Mouse (Mus musculus) ES-Bruce4 (cell line): Measurements from ENCODE around the gene Wdr64. TPM values are rescaled to one million over a fixed set of nuclear protein-coding genes. Genes with fewer than 3 reads are reported as not detected.

Experiments
- H3K27ac ChIP-seq: 2 replicates; pipeline ENCODE4 v1.5.1; 2012; ENCODE audit warnings: low read length, inconsistent platforms; ENCODE audit not compliant: insufficient read depth
- H3K27me3 ChIP-seq: 2 replicates; pipeline ENCODE4 v1.6.1; 2012; ENCODE audit warnings: mild to moderate bottlenecking, low read length, inconsistent platforms; ENCODE audit not compliant: control insufficient read depth, poor library complexity, insufficient read depth, severe bottlenecking
- H3K36me3 ChIP-seq: 2 replicates; pipeline ENCODE4 v1.6.1; 2012; ENCODE audit warnings: inconsistent platforms, mild to moderate bottlenecking, low read length, moderate library complexity; ENCODE audit not compliant: control insufficient read depth, poor library complexity, insufficient read depth, severe bottlenecking
- H3K4me1 ChIP-seq: one replicate; pipeline ENCODE4 v1.8.1; 2011; ENCODE audit warnings: low read length; ENCODE audit not compliant: control insufficient read depth, insufficient read depth
- H3K4me3 ChIP-seq: 2 replicates; pipeline ENCODE4 v1.5.1; 2011; ENCODE audit warnings: low read depth, mild to moderate bottlenecking, low read length
- H3K9ac ChIP-seq: 2 replicates; pipeline ENCODE4 v1.6.1; 2012; ENCODE audit warnings: low read depth, mild to moderate bottlenecking, inconsistent platforms; ENCODE audit not compliant: poor library complexity, severe bottlenecking
- H3K9me3 ChIP-seq: replicated peaks from 2 replicates; pipeline ENCODE4 v1.6.1; 2012; ENCODE audit warnings: mild to moderate bottlenecking, low read length, inconsistent platforms; ENCODE audit not compliant: control insufficient read depth, poor library complexity, insufficient read depth, severe bottlenecking
- CTCF ChIP-seq: IDR thresholded peaks from one replicate; pipeline ENCODE4 v1.8.1; 2011; ENCODE audit warnings: low read depth, low read length
- EP300 ChIP-seq: IDR thresholded peaks from 2 replicates; pipeline ENCODE4 v1.6.1; 2011; ENCODE audit warnings: low read depth, low read length; ENCODE audit not compliant: insufficient read depth
- POLR2A ChIP-seq: IDR thresholded peaks from one replicate; pipeline ENCODE4 v1.8.1; 2011; ENCODE audit warnings: low read length; ENCODE audit not compliant: insufficient read depth
- polyA plus RNA-seq: library from polyadenylated mRNA; stranded (reverse); fragments of >200 nt; gene quantifications from 2 replicates; pipeline ENCODE4 v1.2.4, GENCODE M21; 2011; ENCODE audit warnings: low read depth; ENCODE audit not compliant: missing spikeins, insufficient read depth, insufficient read length

Wdr64 gene
- polyA plus RNA-seq, 1 experiment = not detected

DNA sequence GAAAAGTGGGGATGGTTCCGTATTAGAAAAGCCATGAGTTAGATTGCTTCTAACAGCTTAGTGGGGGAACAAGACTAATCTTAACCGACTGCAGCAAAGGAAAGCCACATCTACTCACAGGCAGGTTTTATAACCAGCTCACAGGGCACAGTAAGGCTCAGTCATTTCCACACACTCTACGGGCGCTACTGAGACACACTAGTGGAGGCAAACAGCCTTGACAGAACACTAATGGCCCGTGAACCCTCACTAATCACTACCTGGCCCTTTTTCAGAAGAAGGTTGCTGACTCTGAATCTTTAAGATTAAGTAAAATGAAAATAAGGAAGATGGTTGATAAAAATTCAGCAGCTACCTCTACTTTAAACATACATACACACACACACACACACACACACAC lies 9.2 kb downstream of the Wdr64 start:
- Histone ChIP-seq H3K9me3 (no peaks in the 10 kb centered on the region), H3K27ac (no peak overlapping the region), H3K4me3 (no peak overlapping the region), H3K4me1 (no peaks in the 10 kb centered on the region), H3K27me3 (no peaks in the 10 kb centered on the region), H3K9ac (no peak overlapping the region), H3K36me3 (no peaks in the 10 kb centered on the region)
- no peak for TF ChIP-seq POLR2A
- no peak for TF ChIP-seq CTCF
- TF ChIP-seq EP300 = no peak

- TF ChIP-seq POLR2A (no peak), CTCF (no peak), EP300 (no peak)
- Histone ChIP-seq H3K4me3 (no peak overlapping the region), H3K9ac (no peak overlapping the region), H3K27ac (no peak overlapping the region), H3K4me1 (no peaks in the 10 kb centered on the region), H3K9me3 (no peaks in the 10 kb centered on the region), H3K27me3 (no peaks in the 10 kb centered on the region), H3K36me3 (no peaks in the 10 kb centered on the region)
Observed at GRCm38 (mm10) chr1:175708013-175708412, 9.6 kb downstream of the Wdr64 start.

DNA sequence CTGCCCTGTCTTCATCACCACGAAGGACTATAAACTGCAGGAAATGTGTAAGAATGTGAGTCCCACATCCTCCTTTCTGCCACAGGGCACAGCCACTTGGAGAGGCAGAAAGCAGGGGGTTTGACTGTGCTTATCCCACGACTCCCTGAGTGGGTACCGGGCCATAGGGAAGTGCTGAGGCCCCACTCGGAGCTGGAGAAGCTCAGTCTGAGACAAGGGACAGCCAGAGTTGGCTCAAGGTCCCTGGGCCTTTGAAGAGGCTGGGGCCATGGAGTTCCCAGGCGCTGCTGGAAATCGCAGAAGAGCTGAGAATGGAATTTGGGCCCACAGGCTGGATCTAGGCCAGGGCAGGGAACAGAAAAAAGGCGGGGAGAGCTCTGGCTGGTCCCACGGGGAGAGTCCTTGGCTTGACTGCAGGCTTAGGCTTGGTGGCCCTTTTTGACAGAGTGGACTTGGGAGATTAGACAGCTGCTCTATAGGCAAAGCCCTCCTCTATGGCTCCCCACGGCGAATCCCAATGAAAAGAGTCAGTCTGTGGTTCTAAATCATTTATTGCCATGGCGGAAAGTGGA lies 14.0 kb downstream of the Wdr64 start:
- H3K27ac ChIP-seq = no peak overlapping the region
- H3K4me3 ChIP-seq = no peak overlapping the region
- H3K4me1 ChIP-seq = no peaks in the 10 kb centered on the region
- TF ChIP-seq POLR2A (no peak), EP300 (no peak), CTCF (no peak)
- no peak overlapping the region for H3K9ac ChIP-seq
- H3K27me3 ChIP-seq = no peaks in the 10 kb centered on the region
- H3K9me3 ChIP-seq = no peaks in the 10 kb centered on the region
- H3K36me3 ChIP-seq = no peaks in the 10 kb centered on the region

- Histone ChIP-seq H3K27me3 (no peaks in the 10 kb centered on the region), H3K9ac (no peak overlapping the region), H3K9me3 (no peaks in the 10 kb centered on the region), H3K27ac (no peak overlapping the region), H3K4me3 (no peak overlapping the region), H3K36me3 (no peaks in the 10 kb centered on the region), H3K4me1 (no peaks in the 10 kb centered on the region)
- TF ChIP-seq EP300 = no peak
- TF ChIP-seq POLR2A = no peak
- TF ChIP-seq CTCF = no peak
Observed at GRCm38 (mm10) chr1:175716832-175717231, 18.4 kb downstream of the Wdr64 start.

DNA sequence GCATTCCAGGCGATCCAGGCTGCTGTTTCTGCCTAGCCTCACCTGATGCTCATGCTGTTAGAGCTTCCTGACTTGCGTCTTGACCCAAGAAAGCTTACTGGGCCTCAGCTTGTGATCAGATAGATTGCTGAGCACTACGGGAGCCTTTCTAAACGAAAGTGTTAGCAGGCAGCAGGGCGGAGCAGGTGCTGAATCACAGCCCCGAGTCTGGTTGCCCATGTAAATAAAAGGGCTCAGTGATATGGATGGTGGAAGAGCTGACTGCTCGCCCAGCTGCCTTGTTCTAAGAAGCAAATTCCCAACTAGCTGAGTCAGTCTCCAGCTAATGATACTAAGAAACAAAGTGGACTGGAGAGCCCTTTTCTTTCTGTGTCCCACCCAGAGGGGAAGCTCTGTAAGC lies 27.4 kb downstream of the Wdr64 start:
- H3K9ac ChIP-seq = no peak overlapping the region
- no peak overlapping the region for H3K27ac ChIP-seq
- no peaks in the 10 kb centered on the region for H3K9me3 ChIP-seq
- H3K4me3 ChIP-seq = no peak overlapping the region
- H3K4me1 ChIP-seq = no peaks in the 10 kb centered on the region
- no peaks in the 10 kb centered on the region for H3K27me3 ChIP-seq
- no peaks in the 10 kb centered on the region for H3K36me3 ChIP-seq
- no peak for TF ChIP-seq CTCF
- TF ChIP-seq POLR2A = no peak
- TF ChIP-seq EP300 = no peak

DNA sequence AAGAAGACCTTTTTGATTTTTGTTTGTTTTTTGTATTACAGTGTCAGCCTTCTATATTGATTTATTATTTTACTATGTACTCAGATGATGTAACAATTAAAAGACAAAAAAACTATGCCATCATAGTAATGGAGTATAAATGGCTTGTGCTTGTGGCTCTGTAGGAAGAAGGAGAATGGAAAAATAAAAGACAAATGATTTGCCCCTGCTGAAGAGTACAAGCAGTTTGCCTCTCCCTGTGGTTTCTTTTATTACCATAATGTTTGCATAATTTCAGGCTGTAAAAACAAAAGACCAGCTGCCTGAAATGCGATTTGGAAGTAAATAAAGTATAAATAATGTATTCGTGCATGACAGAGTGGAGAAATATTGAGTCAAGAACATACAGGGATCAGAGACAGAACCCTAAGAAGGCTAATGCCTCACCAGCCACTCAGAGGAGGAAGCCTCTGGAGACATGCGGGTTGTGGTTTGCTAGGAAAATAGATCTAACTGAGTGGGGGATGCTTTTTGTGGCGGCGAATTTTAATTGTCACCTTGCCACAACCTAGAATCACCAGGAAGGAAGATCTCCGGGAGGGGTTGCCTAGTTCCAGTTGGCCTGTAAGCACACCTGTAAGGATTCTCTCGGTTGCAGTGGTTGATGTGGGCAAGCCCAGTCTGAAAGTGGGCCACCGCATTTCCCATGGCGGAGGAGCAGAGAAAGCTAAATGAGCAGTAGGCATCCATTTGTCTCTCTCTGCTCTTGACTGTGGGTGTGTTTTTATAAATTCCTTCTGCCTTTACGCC lies 56.4 kb downstream of the Wdr64 start:
- Histone ChIP-seq H3K4me1 (no peaks in the 10 kb centered on the region), H3K36me3 (no peaks in the 10 kb centered on the region), H3K9ac (no peak overlapping the region), H3K27ac (no peak overlapping the region), H3K9me3 (no peaks in the 10 kb centered on the region), H3K27me3 (no peaks in the 10 kb centered on the region), H3K4me3 (no peak overlapping the region)
- TF ChIP-seq EP300 = no peak
